In the genomic region with DNA sequence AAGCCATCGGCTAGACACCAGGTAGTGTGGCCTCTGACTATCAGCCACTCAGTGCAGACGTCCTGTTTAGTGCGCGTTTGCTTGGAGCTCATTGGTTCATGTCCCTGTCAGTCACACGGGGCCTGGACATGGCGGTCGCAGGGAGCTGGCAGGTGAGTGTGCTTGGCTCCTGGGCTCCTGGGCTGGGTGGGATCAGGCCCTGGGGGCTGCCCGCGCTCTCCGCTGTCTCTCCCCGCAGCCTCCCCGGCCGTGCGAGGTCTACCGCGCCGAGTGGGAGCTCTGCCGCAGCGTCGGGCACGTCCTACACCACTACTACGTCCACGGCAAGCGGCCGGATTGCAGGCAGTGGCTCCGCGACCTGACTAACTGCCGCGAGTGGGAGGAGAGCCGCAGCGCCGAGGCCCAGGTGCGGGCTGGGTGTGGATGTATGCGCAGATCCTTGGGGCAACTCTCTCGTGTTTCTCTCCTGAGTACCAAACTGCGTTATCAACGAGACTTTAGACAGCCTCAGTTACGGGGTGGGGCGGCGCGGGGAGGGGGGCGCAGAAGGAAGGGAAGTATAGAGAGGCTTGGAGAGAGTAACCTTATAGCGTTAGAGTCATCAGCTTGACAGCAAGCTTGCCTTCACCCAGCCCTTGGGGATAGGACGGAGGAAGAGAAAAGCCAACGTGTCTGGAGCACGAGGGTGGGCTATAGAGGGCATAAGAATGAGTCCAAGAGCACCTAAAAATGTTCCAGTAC, we compare ENCODE assay signal across 7 mouse cellular contexts. TPM values are rescaled to one million over a fixed set of nuclear protein-coding genes. Genes with fewer than 3 reads are reported as not detected.
A peak's percentile ranks its signal among the peaks of the same experiment; 100 is the strongest.
DNase-seq lines count a peak whose midpoint lies in the region; ATAC-seq lines count a peak whose summit lies in the region.

Gene 2510002D24Rik, plus strand, starts transcription at position 111 of the 741 bp plus-strand sequence.
Gene Gm28539, plus strand, starts transcription at position 117 of the 741 bp plus-strand sequence.

- H3K36me3 ChIP-seq in intestine, embryonic 16.5 days (ENCODE audit: control insufficient read depth, insufficient read depth, low read length): peaks cover 13% of the 10 kb centered on the region
- peaks cover 9% of the 10 kb centered on the region; the same call in 1 of the 2 replicates for H3K36me3 ChIP-seq in midbrain, embryonic 11.5 days (ENCODE audit: control insufficient read depth, insufficient read depth, low read length)

- WGBS in intestine, embryonic 16.5 days: under 1% methylated on average over 46 of the region's 46 CpGs
- 2% methylated on average over 46 of the region's 46 CpGs for WGBS in midbrain, embryonic 11.5 days

- H3K27me3 ChIP-seq in intestine, embryonic 16.5 days (replicated peaks; ENCODE audit: control insufficient read depth, insufficient read depth, low read length): no peaks in the 10 kb centered on the region
- no peaks in the 10 kb centered on the region for H3K27me3 ChIP-seq in midbrain, embryonic 11.5 days (ENCODE audit: control insufficient read depth, insufficient read depth, low read length)

- peak within 1 kb of the TSS; percentile 94 for H3K9ac ChIP-seq in intestine, embryonic 16.5 days (ENCODE audit: low read depth, low read length)
- H3K9ac ChIP-seq in midbrain, embryonic 11.5 days (ENCODE audit: low read length): peak within 1 kb of the TSS; percentile 86

- peak within 1 kb of the TSS; percentile 74 for H3K4me2 ChIP-seq in intestine, embryonic 16.5 days (ENCODE audit: low read depth, low read length)
- H3K4me2 ChIP-seq in midbrain, embryonic 11.5 days: peak within 1 kb of the TSS; percentile 69

- intact Hi-C loops in left cerebral cortex, postnatal 36 days (cut with DNase I): no loop called here

- peak; percentile 92 for DNase-seq in adrenal gland, adult 8-10 months
- peak; percentile 88 for DNase-seq in embryo, embryonic 9.5 days (ENCODE audit: extremely low spot score)
- DNase-seq in gastrocnemius, postnatal 4 days (ENCODE audit: low spot score in 2 of 2): peak; percentile 74 to 92
- peak; percentile 92 to 95 for DNase-seq in left cerebral cortex, postnatal 36 days (ENCODE audit: low spot score in 2 of 2)
- peak; percentile 98 for DNase-seq in midbrain, embryonic 11.5 days (ENCODE audit: low spot score, missing footprints)
- peak; percentile 88 for DNase-seq in skeletal muscle tissue, adult 2 months (ENCODE audit: low read depth, low spot score)

- peak; percentile 100 for ATAC-seq in intestine, embryonic 16.5 days
- peak; percentile 97 for ATAC-seq in midbrain, embryonic 11.5 days (ENCODE audit: low FRiP score)

- H3K4me3 ChIP-seq in intestine, embryonic 16.5 days (ENCODE audit: low read length): peak within 1 kb of the TSS; percentile 84
- peak within 1 kb of the TSS; percentile 85 for H3K4me3 ChIP-seq in midbrain, embryonic 11.5 days (ENCODE audit: low read depth, low read length)

- H3K27ac ChIP-seq in intestine, embryonic 16.5 days (ENCODE audit: low read length): peak within 1 kb of the TSS; percentile 81
- no peak within 1 kb of the TSS for H3K27ac ChIP-seq in midbrain, embryonic 11.5 days (ENCODE audit: low read depth, low read length)

- peaks cover 4% of the 10 kb centered on the region; the same call in 1 of the 2 replicates for H3K4me1 ChIP-seq in intestine, embryonic 16.5 days (ENCODE audit: control insufficient read depth, insufficient read depth, low read length)
- H3K4me1 ChIP-seq in midbrain, embryonic 11.5 days (ENCODE audit: control insufficient read depth, insufficient read depth, low read length): 0 out of 2 replicates have a peak, but pooled peaks cover 2% of the 10 kb centered on the region

- no peaks in the 10 kb centered on the region for H3K9me3 ChIP-seq in intestine, embryonic 16.5 days (ENCODE audit: control insufficient read depth, low read length)
- no peaks in the 10 kb centered on the region for H3K9me3 ChIP-seq in midbrain, embryonic 11.5 days (ENCODE audit: control insufficient read depth, low read length)

RNA-seq across cellular contexts. Expression of gene 2510002D24Rik, which starts in this region (rescaled TPM):
- total RNA-seq in adrenal gland, adult 8-10 months (2022): 10 to 100 TPM; 18.5 to 23.9 (median 20.9) TPM
- total RNA-seq in gastrocnemius, postnatal 4 days (2021): 10 to 100 TPM; 14.9 to 15.9 TPM
- 52.0 and 58.4 TPM in 2 replicates for polyA plus RNA-seq in intestine, embryonic 16.5 days (2015; fragmentation: Nextera tagmentation; extraction: Ambion mirVana)
- 10 to 100 TPM; 28.2 to 30.6 TPM for total RNA-seq in left cerebral cortex, postnatal 36 days (2021)
- 16.1 TPM in 2 replicates for polyA plus RNA-seq in midbrain, embryonic 11.5 days (2014; fragmentation: Nextera tagmentation; extraction: Ambion mirVana)

RNA-seq across cellular contexts. Expression of gene Gm28539, which starts in this region (rescaled TPM):
- total RNA-seq in adrenal gland, adult 8-10 months (2022): 1 to 10 TPM; 1.7 to 7.3 (median 5.7) TPM
- total RNA-seq in gastrocnemius, postnatal 4 days (2021): 1 to 10 TPM; 4.2 TPM
- not detected in 2 replicates for polyA plus RNA-seq in intestine, embryonic 16.5 days (2015; fragmentation: Nextera tagmentation; extraction: Ambion mirVana)
- 1 to 10 TPM; 8.5 to 9.9 TPM for total RNA-seq in left cerebral cortex, postnatal 36 days (2021)
- not detected in 2 replicates for polyA plus RNA-seq in midbrain, embryonic 11.5 days (2014; fragmentation: Nextera tagmentation; extraction: Ambion mirVana)
